Mouse (Mus musculus): Measurements from ENCODE around the gene Ccr7. TPM values are rescaled to one million over a fixed set of nuclear protein-coding genes. Genes with fewer than 3 reads are reported as not detected.

Ccr7 gene
- polyA plus RNA-seq, 1 experiment from 2014 or later: not detected

Other genes with a start within 250 kb of the Ccr7 start
- 38.0 and 43.1 TPM in 2 replicates for gene Cdc6, start 247.3 kb downstream of the Ccr7 start, polyA plus RNA-seq (2016; fragmentation: Nextera tagmentation; extraction: Ambion mirVana)
- gene Rara, start 227.3 kb downstream of the Ccr7 start, polyA plus RNA-seq (2016; fragmentation: Nextera tagmentation; extraction: Ambion mirVana): 14.0 and 16.4 TPM in 2 replicates
- 0.24 and 0.47 TPM in 2 replicates for gene Gjd3, start 172.1 kb downstream of the Ccr7 start, polyA plus RNA-seq (2016; fragmentation: Nextera tagmentation; extraction: Ambion mirVana)
- 355 and 367 TPM in 2 replicates for gene Top2a, start 130.9 kb downstream of the Ccr7 start, polyA plus RNA-seq (2016; fragmentation: Nextera tagmentation; extraction: Ambion mirVana)
- 214 and 247 TPM in 2 replicates for gene Igfbp4, start 113.8 kb downstream of the Ccr7 start, polyA plus RNA-seq (2016; fragmentation: Nextera tagmentation; extraction: Ambion mirVana)
- 0.04 and 0.29 TPM in 2 replicates for gene Tns4, start 65.8 kb downstream of the Ccr7 start, polyA plus RNA-seq (2016; fragmentation: Nextera tagmentation; extraction: Ambion mirVana)
- 385 and 396 TPM in 2 replicates for gene Smarce1, start 75.9 kb upstream of the Ccr7 start, polyA plus RNA-seq (2016; fragmentation: Nextera tagmentation; extraction: Ambion mirVana)
- gene Krt222, start 89.0 kb upstream of the Ccr7 start, polyA plus RNA-seq (2016; fragmentation: Nextera tagmentation; extraction: Ambion mirVana): 0.49 and 0.70 TPM in 2 replicates
- gene Krt24, start 130.2 kb upstream of the Ccr7 start, polyA plus RNA-seq (2016; fragmentation: Nextera tagmentation; extraction: Ambion mirVana): not detected in 2 replicates
- gene Krt25, start 167.9 kb upstream of the Ccr7 start, polyA plus RNA-seq (2016; fragmentation: Nextera tagmentation; extraction: Ambion mirVana): 0.09 and 0.13 TPM in 2 replicates
- gene Krt26, start 182.9 kb upstream of the Ccr7 start, polyA plus RNA-seq (2016; fragmentation: Nextera tagmentation; extraction: Ambion mirVana): not detected in 2 replicates
- gene Krt27, start 196.0 kb upstream of the Ccr7 start, polyA plus RNA-seq (2016; fragmentation: Nextera tagmentation; extraction: Ambion mirVana): not detected in 2 replicates
- gene Krt28, start 219.8 kb upstream of the Ccr7 start, polyA plus RNA-seq (2016; fragmentation: Nextera tagmentation; extraction: Ambion mirVana): 0.38 and 0.40 TPM in 2 replicates
- 40.2 and 42.4 TPM in 2 replicates for gene Krt10, start 234.3 kb upstream of the Ccr7 start, polyA plus RNA-seq (2016; fragmentation: Nextera tagmentation; extraction: Ambion mirVana)